Mouse (Mus musculus): ENCODE results near the gene Tmem232. TPM values are rescaled to one million over a fixed set of nuclear protein-coding genes. Genes with fewer than 3 reads are reported as not detected.
"Not testable (repeated sequence)": the region's sequence is repeated elsewhere in the genome, so short reads cannot be mapped to it uniquely, and the experiment has no call there.

Tmem232 gene
- total and polyA plus RNA-seq, 3 experiments = not detected

DNA sequence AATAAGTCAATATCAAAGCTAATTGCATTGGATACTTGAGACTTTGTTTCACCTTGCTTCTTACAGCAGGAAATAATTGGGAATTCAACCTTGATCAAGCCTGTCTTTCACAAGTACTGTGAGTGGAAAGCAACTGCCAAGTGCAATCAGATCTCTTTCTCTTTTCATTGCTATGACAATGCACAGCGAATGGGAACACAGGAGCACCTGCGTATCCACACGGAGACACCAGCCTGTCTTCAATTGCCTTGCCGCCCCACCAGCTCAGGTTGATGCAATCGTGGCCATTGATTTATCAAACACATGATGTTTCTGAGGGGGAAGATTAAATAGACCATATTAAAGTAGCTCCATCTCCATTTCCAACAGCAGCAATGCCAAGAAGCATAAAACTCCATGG lies 296.9 kb downstream of the Tmem232 start:
- ATAC-seq (ENCODE audit: extremely low read depth, insufficient number of reproducible peaks, low FRiP score, poor library complexity, severe bottlenecking) (no peak), DNase-seq (ENCODE audit: low spot score) (no peak)
- H3K4me3 ChIP-seq (ENCODE audit: low read depth, low read length) = no peak overlapping the region
- H3K4me1 ChIP-seq (ENCODE audit: insufficient read depth, low read depth, low read length) = no peaks in the 10 kb centered on the region
- H3K9me3 ChIP-seq (replicated peaks) = peaks cover 35% of the 10 kb centered on the region
- H3K27me3 ChIP-seq (ENCODE audit: insufficient read depth, low read length) = no peaks in the 10 kb centered on the region
- TF ChIP-seq POLR2AphosphoS5 (IDR thresholded peaks at IDR 0.05; ENCODE audit: insufficient replicate concordance, low read depth, low read length) = no peak
- TF ChIP-seq GATA2 (IDR thresholded peaks at IDR 0.05; ENCODE audit: borderline replicate concordance, low read depth, low read length) = no peak
- TF ChIP-seq TAL1 (conservative IDR thresholded peaks at IDR 0.05; ENCODE audit: low read depth, low read length) = no peak
- TF ChIP-seq GATA1 (IDR thresholded peaks at IDR 0.05; ENCODE audit: borderline replicate concordance, low read length) = no peak
- no peak for TF ChIP-seq CTCF (IDR thresholded peaks at IDR 0.05; ENCODE audit: low read depth, low read length)
- H3K36me3 ChIP-seq (replicated peaks) = no peaks in the 10 kb centered on the region

DNA sequence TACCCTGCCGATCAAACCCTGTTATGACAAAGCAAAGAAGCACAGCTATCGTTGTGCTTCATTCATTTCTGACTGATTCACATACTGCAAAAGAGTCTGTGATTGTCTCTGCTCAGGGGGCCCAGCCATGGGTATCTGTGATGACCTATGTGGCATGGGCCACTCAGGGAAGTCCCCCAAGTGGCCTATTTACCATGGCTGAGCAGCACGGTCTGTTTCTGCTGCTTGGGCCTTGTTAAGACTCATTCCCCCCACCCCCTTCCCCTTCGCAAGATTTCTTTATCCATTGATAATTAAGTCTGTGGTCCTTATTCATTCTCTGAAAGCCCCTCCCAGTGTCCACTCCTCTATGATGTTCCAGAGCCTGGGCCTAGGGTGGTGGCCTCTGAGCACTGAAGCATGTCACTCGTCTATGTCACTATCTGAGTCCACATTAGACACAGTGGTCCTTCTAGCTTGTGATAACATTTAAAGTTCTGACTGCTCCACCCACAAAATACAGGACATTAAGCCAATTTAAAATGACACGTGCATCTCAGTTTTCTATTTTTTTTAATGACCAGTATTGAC lies 315.1 kb downstream of the Tmem232 start:
- H3K9me3 ChIP-seq (replicated peaks) = peaks cover 46% of the 10 kb centered on the region
- H3K4me1 ChIP-seq (ENCODE audit: insufficient read depth, low read depth, low read length) = no peaks in the 10 kb centered on the region
- no peaks in the 10 kb centered on the region for H3K36me3 ChIP-seq (replicated peaks)
- DNase-seq (ENCODE audit: low spot score) (no peak), ATAC-seq (ENCODE audit: extremely low read depth, insufficient number of reproducible peaks, low FRiP score, poor library complexity, severe bottlenecking) (no peak)
- no peak for TF ChIP-seq CTCF (IDR thresholded peaks at IDR 0.05; ENCODE audit: low read depth, low read length)
- no peak for TF ChIP-seq TAL1 (conservative IDR thresholded peaks at IDR 0.05; ENCODE audit: low read depth, low read length)
- no peak overlapping the region for H3K4me3 ChIP-seq (ENCODE audit: low read depth, low read length)
- H3K27me3 ChIP-seq (ENCODE audit: insufficient read depth, low read length) = no peaks in the 10 kb centered on the region

DNA sequence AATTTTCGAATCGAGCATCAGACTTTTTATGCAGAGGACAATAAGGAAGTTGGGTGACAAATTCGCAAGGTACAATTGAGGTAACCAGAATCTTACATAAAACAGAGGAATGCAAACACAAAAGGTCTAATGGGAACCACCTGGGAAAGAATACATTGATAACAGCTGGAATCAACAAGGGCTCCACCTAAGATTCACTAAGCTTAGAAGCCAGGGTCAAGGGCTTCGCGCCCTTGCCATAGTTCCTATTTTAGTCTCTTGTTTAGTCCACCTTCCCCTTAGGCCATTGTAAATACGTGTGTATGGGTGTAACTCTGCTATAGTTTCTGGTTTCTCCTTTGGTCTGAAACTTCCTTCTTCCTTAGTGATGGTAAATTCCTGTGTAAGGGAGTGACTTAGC lies 318.9 kb downstream of the Tmem232 start:
- peaks cover 44% of the 10 kb centered on the region for H3K9me3 ChIP-seq (replicated peaks)
- ATAC-seq (ENCODE audit: extremely low read depth, insufficient number of reproducible peaks, low FRiP score, poor library complexity, severe bottlenecking); H3K4me3 ChIP-seq (ENCODE audit: low read depth, low read length); H3K4me1 ChIP-seq (ENCODE audit: insufficient read depth, low read depth, low read length); H3K36me3 ChIP-seq (replicated peaks); DNase-seq (ENCODE audit: low spot score); H3K27me3 ChIP-seq (ENCODE audit: insufficient read depth, low read length): not testable (repeated sequence)

Other genes starting within 250 kb of the Tmem232 start
- 174 and 180 TPM in 2 replicates for gene Vapa, start 72.8 kb upstream of the Tmem232 start, total RNA-seq (2014; fragmentation: Nextera tagmentation)
- 120 and 130 TPM in 2 replicates for gene Vapa, start 72.8 kb upstream of the Tmem232 start, total RNA-seq (2017)
- gene Vapa, start 72.8 kb upstream of the Tmem232 start, polyA plus RNA-seq (2012) = 148 and 209 TPM in 2 replicates
- gene Txndc2, start 101.4 kb upstream of the Tmem232 start, total RNA-seq (2014; fragmentation: Nextera tagmentation) = not detected in 2 replicates
- gene Txndc2, start 101.4 kb upstream of the Tmem232 start, total RNA-seq (2017) = 0.06 and 0.22 TPM in 2 replicates
- gene Txndc2, start 101.4 kb upstream of the Tmem232 start, polyA plus RNA-seq (2012) = not detected in 2 replicates
- 1.3 and 1.7 TPM in 2 replicates for gene Rab31, start 232.0 kb upstream of the Tmem232 start, total RNA-seq (2014; fragmentation: Nextera tagmentation)
- gene Rab31, start 232.0 kb upstream of the Tmem232 start, total RNA-seq (2017) = 1.5 and 1.6 TPM in 2 replicates
- 0.06 and 0.20 TPM in 2 replicates for gene Rab31, start 232.0 kb upstream of the Tmem232 start, polyA plus RNA-seq (2012)
- 29.1 and 33.0 TPM in 2 replicates for gene Ppp4r1, start 241.8 kb upstream of the Tmem232 start, total RNA-seq (2014; fragmentation: Nextera tagmentation)
- 32.8 and 33.3 TPM in 2 replicates for gene Ppp4r1, start 241.8 kb upstream of the Tmem232 start, total RNA-seq (2017)
- gene Ppp4r1, start 241.8 kb upstream of the Tmem232 start, polyA plus RNA-seq (2012) = 11.3 and 20.0 TPM in 2 replicates